Mouse (Mus musculus) granulocyte monocyte progenitor cell, adult 5-6 weeks (primary cell): Measurements from ENCODE around the gene Hba-x. TPM values are rescaled to one million over a fixed set of nuclear protein-coding genes. Genes with fewer than 3 reads are reported as not detected.
A peak's percentile ranks its signal among the peaks of the same experiment; 100 is the strongest.

ENCODE experiments used
- ATAC-seq: replicated peaks from 2 replicates; pipeline ENCODE4 v1.8.0; 2016; ENCODE audit warnings: mild to moderate bottlenecking, moderate TSS enrichment, inconsistent platforms; ENCODE audit not compliant: poor library complexity, severe bottlenecking
- total RNA-seq, 2 experiments: library from RNA; stranded (forward) in 1 of 2; stranded (reverse) in 1 of 2; fragments of 200-712, 200-1000 nt in 1 of 2; fragments of >200 nt in 1 of 2; fragmentation: Nextera tagmentation in 1 of 2; gene quantifications; 2 replicates each; pipeline ENCODE4 v1.2.3; 2014 to 2017

Gene Hba-x
- total RNA-seq (2014; fragmentation: Nextera tagmentation) (not detected in 2 replicates), total RNA-seq (2017) (not detected in 2 replicates)

DNA sequence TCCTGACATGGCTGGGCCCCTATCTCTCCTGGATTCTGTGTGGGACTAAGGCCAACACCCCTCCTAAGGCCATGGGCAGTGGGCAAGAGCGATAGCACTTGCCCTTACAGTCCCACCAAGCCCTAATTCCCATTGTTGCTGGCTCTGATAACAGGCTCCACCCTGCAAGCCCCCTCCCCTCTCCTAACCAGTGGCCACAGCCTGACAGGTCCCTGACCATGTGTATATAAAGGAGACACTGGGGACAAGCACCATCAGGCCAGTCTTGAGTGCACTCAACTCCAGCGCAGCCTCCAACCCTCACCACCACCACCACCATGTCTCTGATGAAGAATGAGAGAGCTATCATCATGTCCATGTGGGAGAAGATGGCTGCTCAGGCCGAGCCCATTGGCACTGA lies at the start of gene Hba-x:
Gene Hba-x, plus strand, starts transcription at position 54 of the 400 bp plus-strand sequence.
- no peak for ATAC-seq

DNA sequence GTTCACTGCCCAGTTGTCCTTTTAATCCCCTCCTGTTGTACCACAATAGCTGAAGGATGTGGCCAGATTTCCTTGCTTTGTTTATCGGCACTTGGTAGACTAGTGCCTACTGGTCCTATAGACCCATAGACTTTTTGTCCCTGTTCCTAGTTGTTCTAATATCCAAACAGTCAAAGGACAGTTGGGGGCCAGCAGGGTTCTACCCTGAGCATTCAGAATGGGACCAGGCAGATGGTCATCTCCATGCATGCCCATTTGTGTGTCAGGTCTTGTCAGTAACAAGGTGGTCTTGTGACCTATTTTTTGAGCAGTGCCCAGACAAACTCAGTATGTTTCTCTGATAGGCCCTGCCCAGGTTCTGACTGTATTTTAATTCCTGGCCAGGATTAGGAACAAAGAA lies 49.2 kb upstream of the Hba-x start:
- no peak for ATAC-seq

DNA sequence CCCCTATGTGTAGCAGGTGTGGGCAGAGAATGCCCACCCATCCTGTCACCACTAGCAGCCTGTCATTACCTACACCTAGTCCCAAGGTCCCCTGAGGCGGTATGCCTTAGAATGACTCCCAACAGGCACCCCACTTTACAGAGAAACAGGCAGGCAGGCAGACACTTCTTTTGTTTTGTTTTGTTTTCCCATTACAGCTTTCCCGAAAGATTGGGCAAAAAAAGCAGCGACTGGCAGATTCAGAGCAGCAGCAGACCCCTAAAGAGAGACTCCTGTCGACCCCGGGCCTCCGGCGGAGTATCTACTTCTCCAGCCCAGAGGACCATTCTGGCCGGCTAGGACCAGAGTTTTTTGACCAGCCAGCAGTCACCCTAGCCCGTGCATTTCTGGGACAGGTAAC lies 48.6 kb upstream of the Hba-x start:
- no peak for ATAC-seq

DNA sequence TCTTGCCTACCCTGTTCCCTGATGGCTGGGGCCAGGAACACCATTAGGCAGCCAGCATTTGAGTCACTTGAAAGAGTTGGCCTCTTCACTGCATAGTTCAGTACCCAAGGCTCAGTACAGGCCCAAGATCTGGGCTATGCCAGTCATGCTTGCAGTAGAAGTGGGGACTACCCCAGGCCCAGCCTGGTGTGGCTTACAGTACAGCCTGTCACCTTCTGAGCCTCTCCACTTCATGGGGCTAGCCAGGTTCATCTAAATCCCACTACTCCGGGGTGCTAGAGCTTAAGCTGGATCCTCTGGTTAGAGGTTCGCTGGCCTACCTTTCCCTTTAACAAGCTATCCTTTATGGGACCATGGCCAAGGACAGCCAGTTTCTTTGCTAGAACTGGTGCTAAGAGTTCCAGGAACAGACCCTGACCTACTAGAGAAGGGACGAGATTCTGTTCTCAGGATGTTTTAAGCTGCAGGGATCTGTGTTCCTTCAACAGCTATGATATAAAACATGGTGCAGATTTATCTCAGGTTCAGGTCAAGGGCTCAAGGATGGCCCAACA lies 47.8 kb upstream of the Hba-x start:
- ATAC-seq = no peak

DNA sequence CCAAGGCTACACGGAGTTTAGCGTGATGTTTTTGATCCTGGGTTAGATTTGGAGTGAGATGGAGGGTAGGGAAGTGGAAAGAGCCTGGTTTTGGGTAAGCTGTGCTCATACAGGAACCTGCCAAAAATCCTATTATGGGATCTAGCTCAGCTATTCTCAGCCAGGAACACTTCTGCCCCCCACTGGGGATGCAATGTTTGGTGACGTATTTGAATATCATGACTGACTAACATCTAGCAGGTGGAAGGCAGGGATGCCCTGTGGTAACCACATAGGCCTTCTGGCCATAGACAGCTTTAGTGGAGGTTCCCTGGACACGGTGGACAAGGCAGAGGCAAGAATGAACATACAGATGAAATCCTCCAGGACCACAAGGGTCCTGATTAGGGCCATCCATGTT lies 46.0 kb upstream of the Hba-x start:
- ATAC-seq = no peak

DNA sequence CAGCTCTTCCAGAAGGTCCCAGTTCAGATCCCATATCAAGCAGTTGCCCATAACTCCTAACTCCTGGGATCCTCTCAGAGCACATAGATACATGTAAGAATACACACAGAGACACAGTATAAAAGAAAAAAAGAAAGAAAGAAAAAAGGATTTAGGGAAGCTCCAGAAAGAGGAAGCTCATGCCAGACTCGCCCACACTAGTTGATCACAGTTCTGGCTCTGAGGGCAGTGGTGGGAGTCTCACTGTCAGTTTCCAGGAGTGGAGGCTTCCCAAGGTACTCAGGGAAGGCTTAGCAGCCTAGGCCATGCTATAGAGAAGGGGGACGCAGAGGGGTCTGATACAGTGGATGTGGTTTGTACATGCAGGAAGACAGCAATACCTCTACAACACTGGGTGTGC lies 45.1 kb upstream of the Hba-x start:
- ATAC-seq = peak; percentile 45

DNA sequence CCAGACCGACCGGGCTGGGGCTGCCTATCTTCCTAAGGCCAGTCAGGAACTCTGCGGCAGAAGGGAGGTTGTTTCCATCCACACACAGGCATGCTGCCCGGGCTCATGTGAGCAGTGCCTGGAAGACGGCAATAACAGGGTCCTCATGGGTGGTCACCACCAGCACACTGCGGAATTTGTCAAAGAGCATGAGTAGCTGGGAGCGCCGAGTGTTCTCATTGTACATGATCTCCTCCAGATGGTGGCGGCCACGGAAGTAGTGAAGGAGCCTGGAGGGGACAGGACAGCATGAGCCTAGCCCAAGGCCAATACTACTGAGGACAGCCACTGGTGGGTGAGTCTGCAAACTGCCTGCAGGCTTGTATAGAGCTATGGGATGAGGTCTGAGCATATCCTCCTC lies 43.4 kb upstream of the Hba-x start:
- ATAC-seq = no peak

DNA sequence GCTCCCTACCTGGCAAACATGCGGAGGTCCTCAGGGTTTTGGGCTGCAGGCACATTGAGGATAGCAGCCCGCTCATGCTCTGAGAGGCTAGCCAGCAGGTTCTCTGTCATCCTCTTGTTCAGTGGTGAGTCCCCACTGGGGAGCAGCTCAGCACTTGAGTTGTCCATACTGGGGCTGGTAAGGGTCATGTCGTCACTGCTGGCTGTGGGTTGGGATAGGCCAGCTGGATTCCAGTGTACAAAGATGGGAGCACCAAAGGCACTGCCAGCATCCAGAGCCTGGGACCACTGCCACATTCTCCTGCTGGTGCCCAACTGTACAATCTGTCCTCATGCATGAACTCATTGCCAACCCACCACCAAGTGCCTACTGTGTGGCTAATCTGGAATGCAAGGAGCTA lies 42.3 kb upstream of the Hba-x start:
- ATAC-seq = no peak

DNA sequence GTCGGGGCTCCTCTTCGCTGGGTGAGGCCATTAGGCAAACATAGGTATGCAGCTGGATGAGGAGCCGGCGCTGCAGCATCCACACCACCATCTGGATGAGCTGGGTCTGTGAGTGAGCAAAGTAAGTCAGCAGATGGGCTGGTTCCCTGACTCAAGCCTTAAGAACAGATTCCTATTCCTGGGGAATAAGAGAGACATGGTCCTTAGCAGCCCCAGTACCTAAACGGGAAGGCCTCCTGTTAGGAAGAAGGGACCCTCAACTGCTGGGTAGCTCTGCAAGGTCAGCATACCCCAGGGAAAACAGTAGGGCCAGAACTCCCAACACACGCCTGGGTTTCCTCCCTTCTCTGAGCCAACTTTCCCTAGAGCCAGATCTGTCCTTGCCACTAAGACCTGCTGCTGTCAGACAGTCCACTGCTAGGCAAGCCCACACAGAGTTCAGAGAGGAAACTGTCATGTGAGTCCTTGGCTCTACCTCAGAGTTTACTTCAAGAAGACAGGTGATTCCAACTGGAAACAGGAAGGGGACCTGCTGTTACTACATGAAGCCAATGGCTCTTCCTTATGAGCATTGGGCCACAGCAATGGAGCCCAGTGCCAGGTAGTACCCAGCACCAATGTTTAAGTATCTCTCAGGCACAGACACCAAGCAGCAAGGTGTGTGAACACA lies 41.2 kb upstream of the Hba-x start:
- ATAC-seq = no peak

DNA sequence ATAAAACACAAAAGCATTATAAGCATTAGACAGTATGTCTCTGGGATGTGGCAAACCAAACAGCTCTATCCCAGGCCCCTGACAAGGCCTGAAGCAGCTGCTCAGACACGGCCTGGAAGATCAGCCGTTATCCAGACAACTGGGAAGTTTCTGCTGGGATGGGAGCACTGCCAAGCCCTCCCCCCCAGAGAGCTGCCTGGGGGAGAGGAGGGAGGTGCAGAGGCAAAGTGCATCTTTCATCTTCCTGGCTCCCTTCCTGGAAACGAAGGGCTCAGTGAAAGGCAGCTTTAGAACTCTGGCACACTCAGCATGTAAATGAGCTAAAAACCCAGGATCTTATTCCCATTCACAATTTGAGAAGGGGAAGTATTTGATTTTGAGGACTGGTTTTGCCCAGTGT lies 40.6 kb upstream of the Hba-x start:
- ATAC-seq = no peak

DNA sequence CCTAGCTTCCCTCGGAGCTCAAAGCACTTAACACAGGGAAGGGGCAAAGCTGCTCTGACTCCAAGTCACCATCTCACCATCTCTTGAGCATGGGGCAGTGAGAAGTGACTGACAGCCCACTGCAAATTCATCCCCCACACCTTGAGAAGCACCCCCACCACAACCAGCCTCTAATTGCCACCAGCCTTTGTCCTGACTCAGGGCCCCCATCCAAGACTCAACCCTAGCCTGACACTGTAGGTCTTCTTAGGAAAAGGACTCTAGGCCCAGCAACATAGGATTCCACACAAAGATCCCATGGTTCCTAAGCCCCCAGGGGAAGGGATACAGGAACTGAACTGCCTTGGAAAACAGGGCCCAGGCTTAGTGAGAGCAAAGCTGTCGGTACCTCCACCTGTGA lies 40.1 kb upstream of the Hba-x start:
- no peak for ATAC-seq

GRCm38 (mm10) chr11:32236712-32237410 lies 39.3 kb upstream of the Hba-x start:
- ATAC-seq = 0 out of 2 replicates have a peak, but pooled peaks have one; percentile 18

DNA sequence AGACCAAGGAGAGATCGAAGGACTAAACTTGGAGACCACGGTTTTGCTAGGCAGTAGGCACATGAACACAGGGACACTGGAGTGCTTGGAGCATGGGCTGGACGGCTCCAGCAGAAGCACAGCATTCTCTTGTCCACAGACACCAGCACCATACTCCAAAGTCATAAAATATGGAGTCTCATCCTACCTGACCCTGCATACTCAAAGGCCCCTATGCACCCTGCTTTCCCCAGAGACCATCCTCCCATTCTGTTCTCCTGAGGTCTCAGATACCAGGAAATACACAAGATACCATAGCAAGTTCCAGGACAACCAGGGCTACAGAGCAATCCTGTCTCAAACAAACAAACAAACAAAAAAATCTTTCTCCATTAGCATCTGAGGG lies 38.8 kb upstream of the Hba-x start:
- no peak for ATAC-seq

DNA sequence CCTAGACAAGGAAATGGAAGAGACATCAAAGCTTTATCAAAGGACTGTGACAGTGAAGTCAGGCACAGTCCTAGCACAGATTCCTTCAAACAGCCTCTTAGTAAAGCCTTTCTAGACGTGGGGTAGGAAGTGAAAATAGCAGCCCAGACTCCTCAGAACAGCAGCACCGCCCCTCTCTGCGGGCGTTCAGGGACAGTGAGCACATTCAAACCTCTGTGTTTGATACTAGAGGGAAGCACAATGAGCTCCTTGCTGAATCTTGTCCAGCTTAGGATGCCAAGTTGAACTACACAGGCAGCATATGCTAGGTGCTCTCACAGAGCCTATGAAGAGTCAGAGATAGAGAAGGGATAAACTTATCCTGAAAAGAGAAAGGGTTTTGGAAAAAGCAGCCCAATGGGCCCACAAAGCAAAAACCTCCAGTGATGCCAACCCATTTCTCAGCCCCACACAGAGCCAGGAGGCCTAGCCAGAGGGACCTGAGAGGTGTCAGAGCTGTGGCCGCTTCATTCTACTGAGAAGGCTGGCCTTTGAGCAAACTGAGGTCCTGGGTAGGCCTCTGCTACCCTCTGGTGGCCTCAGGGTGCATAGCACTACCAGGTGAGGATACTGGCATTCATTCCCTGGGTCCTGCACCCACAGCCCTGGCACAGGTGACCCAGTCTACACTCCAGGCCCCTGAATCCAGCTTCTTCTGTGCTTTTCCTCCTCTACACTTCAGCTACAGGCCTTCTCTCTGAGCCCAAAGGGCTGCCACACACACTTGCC lies 37.9 kb upstream of the Hba-x start:
- ATAC-seq = peak; percentile 95

DNA sequence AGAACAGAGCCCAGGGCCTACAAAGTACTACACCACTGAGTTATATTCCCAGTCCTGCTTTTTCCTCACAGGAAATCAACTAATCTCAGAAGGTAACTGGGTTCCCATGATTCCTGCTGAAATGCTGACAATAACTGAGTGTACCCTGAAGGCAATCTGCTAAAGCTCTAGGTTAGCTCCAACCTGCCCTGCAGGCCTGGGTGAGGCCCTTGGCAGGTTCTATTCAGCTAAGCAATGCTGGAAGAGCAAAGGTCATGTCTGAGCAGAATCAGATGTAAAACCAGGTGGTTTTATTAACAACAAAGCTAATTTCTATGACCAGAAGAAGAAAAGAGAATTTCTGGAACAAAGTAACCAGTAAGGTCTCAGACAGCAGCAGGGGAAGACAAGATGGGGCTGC lies 34.8 kb upstream of the Hba-x start:
- ATAC-seq = no peak

DNA sequence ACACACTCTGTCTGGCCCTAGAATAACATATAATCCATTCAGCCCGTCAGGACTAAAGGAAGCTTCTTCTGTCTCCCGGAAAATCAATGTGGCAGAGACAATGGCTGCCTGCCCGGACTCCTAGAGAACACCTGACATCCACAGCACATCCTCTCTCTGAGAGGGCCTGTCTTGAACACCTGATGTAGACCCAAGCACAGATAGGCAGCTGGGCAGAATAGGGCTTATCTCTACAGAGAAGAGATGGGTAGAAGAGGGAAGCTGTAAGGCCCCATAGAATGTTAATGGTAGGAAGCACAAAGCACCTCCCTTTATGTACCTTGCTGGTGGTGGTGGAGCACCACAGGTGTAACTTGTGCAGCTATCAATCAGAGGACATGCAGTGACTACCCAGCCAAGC lies 34.0 kb upstream of the Hba-x start:
- no peak for ATAC-seq

GRCm38 (mm10) chr11:32243205-32243955 lies 32.8 kb upstream of the Hba-x start:
- no peak for ATAC-seq

DNA sequence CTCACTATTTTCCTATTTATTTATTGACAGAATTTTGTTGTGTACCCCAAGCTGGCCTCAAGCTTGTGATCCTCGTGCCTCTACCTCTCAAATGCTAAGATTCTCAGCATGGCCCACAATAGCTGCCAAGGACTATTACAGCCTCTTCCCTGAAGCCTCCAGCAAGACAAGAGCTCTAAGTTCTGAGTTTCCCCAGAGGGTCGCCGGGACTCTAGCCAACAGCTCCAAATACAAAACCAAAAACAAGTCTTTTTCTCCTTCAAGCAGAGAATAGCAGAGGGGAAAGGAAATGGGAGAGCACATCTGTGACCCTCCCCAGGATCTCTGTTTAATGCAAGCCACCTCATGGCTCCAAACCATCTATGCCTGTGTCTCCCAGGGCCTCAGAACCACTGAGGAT lies 32.1 kb upstream of the Hba-x start:
- ATAC-seq = no peak

DNA sequence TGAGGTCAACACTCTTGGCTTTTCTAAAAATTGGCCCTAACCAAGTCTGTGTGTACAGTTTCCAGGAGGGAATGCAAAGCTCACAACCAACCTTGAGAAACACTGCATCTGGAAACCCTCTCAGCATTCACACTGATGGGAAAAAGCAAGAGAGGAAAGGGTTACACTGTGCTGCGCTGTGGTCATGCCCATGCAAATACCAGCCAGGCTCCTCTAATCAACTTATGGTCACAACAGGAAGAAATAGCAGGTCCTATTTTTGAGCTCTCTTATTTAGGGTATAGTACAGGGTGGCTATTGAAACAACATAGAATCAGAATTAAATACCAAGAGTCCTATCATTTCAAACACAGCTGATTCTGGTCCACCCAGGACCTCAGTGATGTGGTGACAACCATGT lies 31.6 kb upstream of the Hba-x start:
- ATAC-seq = no peak

- ATAC-seq = no peak
Observed at GRCm38 (mm10) chr11:32245614-32246013, 30.6 kb upstream of the Hba-x start.
